Mouse (Mus musculus): ENCODE results near the gene Svip. TPM values are rescaled to one million over a fixed set of nuclear protein-coding genes. Genes with fewer than 3 reads are reported as not detected.

Svip gene
- total RNA-seq, 2 experiments from 2014 or later: 26.5 to 29.3 TPM

DNA sequence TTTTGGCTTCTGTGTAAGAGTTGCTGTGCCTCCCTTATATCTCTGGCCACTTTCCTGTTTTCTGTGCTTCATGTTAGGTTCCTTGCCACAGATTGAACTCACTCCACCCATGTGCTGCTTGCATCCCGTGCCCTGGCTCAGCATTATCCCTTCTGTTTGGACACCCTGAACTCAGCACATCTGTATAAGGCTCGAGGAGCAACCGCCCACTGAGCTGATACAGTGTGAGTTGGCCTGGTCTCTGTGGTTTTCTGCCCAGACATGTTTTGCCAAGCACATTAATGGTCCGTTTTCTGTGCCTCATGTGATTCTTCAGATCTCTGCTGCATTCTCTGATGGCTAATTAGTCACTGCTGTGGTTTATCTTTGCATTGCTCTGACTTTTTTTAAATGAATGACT, 38.2 kb downstream of the Svip start:
- intact Hi-C loops (cut with DNase I): no loop called here
- DNase-seq (ENCODE audit: low spot score in 2 of 2): no peak

DNA sequence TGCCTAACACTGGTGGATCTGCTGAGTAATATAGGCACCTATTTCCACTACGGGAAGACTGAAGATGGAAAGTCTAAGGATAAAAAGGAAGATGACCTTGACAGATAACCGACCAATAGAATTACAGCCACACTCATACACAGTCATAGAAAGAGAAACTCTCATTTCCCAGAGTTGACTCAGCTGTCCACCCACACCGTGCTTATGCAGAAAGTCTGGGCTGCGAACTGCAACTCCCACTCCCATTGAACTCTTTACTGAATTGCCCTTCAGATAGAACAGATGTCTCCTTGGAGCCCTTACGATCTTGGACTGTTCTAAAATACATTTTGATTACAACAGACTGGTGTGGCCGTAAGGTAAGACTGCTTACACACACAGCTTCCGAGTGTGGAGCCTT, 41.1 kb downstream of the Svip start:
- no peak for DNase-seq (ENCODE audit: low spot score in 2 of 2)

DNA sequence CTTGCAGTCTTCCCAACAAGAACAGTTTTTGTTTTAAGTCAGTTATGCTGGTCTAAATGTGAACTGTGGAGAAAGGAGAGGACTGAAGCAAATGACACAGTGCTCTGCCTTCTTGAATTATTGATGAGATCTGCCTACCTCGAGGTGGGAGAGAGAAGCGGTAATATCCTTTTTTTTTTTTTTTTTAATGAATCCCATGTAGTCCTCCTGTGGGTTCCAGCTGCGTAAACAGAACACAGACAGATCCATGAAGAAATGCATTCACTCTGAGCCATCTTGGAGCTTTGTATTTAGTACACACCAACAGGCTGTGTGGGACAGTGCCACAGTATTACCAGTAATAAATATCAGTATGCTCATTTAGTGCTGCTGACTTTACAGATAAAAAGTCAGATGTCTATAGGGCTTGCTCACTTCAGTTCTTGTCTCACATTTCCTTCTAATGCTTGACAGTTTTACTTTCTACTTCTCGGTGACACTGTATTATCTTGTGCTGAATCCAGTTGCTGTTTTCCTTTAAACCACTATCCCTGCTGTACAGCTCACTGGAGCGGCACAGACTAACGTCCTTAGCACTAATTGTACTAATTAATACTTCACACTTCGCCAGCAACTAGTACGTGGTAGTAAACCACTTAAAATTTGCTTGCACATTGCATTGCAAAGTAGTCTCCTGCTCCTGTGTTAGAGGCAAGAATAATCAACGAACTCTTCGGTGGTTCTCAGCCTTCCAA, 43.4 kb downstream of the Svip start:
- no peak for DNase-seq (ENCODE audit: low spot score in 2 of 2)
- intact Hi-C loops (cut with DNase I): loop anchor here (5.0 kb wide), 1 partner anchor 85 kb away; no protein-coding TSS in a partner anchor

More for the DNA sequence above, 41.1 kb downstream of the Svip start:
- intact Hi-C loops (cut with DNase I): loop anchor here (5.0 kb wide), 1 partner anchor 87 kb away; no protein-coding TSS in a partner anchor

DNA sequence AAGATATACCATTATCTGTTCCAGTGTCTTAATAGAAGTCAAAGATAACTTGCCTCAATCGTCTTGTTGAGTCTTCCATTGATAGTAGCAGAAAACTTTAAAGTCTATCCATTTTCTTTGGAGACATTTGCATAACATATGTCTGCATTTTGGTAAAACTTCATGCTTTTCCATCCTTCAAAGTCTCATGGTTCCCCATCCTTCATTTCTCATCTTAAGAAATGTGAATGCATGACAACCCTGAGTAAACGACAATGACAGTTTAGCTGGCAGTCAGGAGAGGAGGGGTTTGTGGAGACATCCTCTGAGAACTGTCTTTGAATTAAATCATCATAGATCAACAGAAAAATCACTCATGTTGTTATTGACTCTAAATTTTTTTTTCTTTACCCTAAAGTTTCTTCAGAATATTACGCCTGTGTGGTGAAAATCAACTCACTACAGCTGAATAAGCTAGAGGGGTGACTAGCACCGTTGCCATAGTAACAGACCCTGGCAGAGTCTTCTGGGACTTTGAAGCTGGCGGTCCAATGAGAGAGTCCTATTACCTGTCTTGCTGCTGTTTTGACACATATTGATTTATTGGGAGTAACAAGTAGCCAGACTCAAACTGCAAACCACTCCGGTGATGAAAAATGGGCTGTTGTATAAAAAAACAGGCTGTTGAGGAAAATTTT, 45.0 kb downstream of the Svip start:
- intact Hi-C loops (cut with DNase I): loop anchor here (5.0 kb wide), 1 partner anchor 84 kb away; no protein-coding TSS in a partner anchor

DNA sequence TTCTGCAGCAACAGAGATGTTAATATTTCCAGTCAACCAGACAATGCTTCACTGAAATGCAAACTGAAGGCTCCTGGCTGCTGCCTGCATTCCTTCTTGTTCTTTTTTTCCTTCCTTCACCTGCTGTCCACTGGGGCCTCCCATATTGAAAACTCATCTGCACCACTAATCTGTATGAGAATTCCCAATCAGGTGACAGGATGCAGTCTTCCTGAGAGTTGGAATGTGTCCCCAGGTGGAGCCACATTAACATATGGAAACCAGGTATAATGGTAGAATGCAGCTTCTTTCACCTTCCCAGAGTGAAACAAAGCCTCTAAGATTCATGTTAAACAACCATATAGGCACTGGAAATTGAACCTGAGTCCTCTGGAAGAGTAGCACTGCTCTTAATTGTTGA, 48.1 kb downstream of the Svip start:
- intact Hi-C loops (cut with DNase I): no loop called here
- DNase-seq (ENCODE audit: low spot score in 2 of 2): no peak

More for the DNA sequence above, 45.0 kb downstream of the Svip start:
- no peak for DNase-seq (ENCODE audit: low spot score in 2 of 2)

DNA sequence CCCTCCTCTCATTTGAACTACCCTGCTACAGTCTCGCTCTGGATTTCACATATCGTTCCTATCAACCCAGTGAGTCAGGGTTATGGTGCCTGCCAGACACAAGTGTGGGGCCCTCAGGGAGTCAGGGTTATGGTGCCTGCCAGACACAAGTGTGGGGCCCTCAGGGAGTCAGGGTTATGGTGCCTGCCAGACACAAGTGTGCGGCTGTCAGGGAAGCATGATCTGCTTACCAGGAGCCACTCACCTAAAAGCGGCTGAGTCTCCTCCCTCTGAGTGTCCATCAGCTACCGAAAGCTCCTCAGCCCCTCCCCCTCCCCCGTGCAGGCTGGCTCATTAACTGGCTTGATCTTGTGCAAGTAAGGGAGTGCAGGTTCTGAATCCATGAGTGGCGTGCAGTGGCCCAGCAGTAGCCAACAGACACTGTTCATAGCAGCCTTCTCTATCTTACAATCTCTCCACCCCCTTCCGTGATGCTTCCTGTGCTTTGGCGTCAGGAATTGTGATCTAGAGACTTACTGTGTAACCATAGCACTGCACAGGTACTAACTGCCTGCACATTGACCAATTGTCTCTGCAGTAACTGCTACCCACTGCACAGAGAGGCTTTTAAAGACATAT, 50.3 kb downstream of the Svip start:
- intact Hi-C loops (cut with DNase I): no loop called here

More for the DNA sequence above, 50.3 kb downstream of the Svip start:
- DNase-seq (ENCODE audit: low spot score in 2 of 2): no peak

Other genes starting within 250 kb of the Svip start
- 10 to 100 TPM; 13.7 to 17.3 TPM for gene Gas2, start 144.0 kb downstream of the Svip start, total RNA-seq (2021)
- 1 to 10 TPM; 3.7 to 4.7 TPM for gene Fancf, start 143.8 kb downstream of the Svip start, total RNA-seq (2021)
- gene 1700015G11Rik, start 9.7 kb upstream of the Svip start, total RNA-seq (2021): not detected

All from left cerebral cortex, postnatal 14 days (tissue).